Mouse (Mus musculus): ENCODE results near the gene 1700021F05Rik.

DNA sequence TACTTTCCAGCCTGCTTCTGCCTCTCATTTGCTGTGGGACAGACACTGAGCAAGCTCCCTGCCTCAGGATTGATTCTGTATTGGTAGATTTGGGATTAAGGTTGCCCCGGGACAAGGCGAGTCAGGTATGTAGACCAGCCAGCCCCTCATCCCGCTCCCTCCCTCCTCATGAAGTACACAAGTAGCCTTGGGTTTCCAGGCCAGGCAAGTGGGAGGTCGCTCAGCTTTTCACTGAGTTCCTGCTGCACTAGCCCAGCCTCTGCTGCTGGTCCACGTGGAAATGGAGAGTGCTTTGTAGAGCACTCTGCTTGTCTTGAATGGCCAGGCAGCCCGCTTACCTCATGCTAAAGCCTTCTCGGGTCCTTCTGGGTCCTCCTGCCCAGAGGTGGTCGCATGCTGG is 50.8 kb downstream of the 1700021F05Rik start:
- TF ChIP-seq CTCF (IDR thresholded peaks at IDR 0.05; ENCODE audit: insufficient read depth, low read length): no peak
- no peak for TF ChIP-seq POLR2A (IDR thresholded peaks at IDR 0.05; ENCODE audit: borderline replicate concordance, extremely low read depth, low read depth, low read length)
